Mouse (Mus musculus) testis, postnatal 10 days (tissue): Measurements from ENCODE around the gene Entpd1.

Experiments
- DNase-seq: peaks from one replicate; pipeline ENCODE4 v3.0.0; 2021; ENCODE audit warnings: low spot score

The Entpd1 gene

DNA sequence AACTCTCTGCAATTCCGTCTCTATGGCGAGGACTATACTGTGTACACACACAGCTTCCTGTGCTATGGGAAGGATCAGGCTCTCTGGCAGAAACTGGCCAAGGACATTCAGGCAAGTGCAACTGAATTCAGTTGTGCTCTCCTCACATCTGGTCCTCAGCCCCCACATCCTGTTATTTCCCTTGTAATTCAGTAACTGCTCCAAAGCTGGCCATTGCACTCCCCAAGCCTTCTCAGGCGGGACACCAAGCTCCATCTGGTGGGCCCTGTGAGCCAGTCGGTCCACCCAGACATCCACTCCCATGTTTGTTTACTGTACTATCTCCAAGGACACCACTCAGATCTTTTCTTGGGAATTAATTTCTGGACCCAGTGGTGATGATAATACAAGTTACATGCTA, 114.0 kb downstream of the Entpd1 start:
- DNase-seq: no peak

DNA sequence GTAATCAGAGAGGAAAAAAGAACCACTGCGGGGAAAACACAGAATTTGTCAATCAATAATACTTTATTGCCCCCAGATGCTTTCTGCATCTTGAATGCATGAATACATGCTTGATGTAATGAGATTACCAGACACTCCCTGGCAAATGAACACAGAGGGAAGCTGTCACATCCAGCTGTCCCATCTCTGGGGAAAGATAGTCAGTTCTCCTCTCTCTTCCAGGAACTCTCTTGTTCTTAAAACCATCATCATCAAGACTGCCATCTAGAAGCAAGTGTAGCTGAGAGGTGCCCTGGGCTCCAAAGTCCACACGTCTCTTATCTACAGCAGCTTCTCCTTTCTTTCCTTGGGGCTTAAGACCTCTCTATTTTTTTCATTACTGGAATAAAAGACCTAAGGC, 114.4 kb downstream of the Entpd1 start:
- no peak for DNase-seq

DNA sequence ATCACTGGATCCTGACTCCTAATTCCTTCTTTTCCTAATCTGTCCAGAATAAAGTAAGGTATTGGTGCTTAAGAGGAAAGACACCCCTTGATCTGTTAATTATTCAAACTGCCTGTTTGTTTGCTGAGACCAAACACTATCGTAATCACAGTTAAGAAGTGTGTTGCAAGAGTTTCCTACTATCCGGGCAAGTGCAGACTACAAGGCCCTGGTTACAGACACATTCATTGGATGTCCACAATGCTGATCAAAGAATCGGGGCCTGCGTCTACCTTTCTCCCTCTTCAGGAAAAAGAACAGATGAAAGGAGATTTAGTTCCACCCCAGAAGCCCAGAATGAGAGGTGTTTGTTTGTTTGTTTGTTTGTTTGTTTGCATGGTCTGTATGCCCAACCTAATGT, 116.0 kb downstream of the Entpd1 start:
- no peak for DNase-seq

DNA sequence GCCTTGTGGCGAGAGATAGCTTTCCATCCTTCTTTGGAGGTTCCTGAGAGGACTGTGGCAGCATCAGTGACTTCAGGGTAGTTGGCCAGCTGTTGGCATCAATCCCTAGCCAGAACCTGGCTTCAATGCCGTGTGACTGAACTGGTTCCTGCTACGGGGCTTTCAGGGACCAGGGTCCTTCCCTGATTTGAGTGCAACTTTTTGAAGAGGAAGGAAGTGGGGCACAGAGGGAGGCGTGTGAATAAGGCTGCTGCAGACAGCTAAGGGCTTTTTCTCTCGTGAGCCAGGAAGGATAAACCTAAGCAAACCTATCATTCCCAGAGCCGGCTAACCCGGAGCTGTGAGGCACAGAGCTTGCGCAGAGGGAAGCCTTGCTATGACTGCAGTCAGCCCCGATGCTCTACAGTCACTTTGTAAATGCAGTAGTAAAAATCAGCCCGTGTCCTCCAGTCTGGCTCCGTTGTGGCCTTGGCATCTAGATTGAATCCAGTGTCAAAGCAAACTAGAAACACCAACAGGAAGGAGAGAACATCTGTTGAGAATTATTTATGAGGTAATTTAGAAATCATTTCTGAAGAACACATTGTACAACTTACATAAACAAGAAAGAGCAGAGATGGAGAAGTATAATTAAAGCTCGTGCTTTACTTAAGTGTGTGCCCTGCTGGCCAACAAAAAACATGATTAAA, 116.7 kb downstream of the Entpd1 start:
- no peak for DNase-seq

DNA sequence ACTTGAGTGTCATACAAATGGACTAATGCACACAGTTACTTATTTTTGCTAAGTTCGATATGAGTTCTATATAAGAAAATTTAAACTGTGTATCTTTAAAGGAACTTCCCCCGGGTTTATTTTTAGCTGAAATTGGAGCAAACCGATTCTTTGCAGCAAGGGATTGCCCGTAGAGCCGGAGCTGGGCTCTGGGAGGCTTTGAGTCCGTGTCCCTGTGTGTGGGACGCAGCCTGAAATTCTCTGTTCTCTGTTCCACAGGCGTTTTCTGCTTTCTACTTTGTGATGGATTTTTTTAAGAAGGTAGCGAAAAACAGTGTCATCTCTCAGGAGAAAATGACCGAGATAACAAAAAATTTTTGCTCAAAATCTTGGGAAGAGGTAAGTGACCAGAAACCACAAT, 121.2 kb downstream of the Entpd1 start:
- DNase-seq: no peak

DNA sequence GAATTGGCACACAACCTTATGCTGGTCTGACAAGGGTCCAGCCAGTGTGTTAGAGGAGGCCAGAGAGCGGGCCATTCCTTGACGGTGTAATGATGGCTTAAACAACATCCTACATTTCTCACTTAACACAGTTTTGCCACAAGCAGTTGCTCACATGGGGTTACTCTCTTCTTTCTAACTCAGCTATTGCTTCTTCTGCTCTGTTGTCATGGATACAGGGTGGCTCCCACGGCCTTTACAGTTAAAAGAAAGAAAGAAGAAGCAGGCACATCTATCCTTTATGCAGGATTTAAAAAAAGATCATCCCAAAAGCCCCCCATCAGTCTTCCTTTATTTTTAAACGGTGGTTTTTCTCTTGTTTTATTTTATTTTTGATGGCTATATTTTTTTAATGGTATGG, 121.7 kb downstream of the Entpd1 start:
- DNase-seq: no peak

DNA sequence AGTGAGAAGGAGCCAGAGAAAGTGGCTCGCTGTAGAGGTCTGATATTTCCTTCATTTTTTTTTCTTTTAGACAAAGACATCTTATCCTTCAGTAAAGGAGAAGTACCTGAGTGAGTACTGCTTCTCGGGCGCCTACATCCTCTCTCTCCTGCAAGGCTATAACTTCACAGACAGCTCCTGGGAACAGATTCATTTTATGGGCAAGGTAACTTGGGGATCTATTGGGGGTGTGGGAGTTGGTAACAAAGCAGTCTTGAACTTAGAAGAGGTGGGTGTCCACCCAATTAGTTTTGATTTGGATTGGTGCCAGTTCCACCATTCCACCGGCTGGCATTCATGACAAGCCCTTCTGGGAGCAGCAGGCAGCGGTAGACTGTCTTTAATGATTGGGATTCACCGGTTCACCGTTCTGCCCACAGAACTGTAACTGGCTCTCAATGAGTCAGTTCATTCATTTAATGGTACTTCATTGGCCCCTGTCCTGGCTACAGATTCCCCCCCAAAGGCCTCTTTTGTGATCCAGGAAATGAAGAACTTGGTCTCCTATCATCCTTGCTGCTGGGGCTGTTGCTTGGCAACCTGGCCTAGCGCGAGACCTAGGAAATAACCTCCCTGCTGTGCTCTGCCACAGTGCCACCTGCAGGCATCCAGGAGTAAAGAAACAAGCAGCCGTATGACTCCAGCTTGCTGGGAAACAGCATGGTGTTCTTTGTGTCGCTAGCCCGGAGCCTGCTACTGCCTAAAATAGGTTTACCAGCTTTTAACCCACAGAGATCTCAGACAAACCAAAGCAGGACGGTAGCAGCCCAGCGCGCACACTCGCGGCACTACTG, 124.7 kb downstream of the Entpd1 start:
- DNase-seq: peak; percentile 87

DNA sequence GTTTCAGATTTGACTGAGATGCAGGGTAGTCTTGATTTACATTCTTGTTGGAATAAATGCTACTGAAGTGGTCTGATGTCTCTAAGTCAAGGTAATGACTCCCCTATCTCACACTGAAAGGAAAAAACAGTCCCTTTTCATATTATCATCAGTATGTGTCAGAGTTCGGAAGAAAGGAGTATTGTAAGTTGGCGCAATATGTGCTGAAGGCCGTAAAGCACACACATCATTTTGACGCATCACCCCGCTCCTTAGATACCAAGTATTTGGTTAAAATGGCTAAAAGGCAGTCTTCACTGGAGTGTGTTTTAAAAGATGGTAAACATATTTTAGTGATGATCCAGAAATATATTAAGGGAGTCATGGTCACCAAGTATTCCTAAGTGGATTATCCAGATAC, 125.4 kb downstream of the Entpd1 start:
- no peak for DNase-seq

DNA sequence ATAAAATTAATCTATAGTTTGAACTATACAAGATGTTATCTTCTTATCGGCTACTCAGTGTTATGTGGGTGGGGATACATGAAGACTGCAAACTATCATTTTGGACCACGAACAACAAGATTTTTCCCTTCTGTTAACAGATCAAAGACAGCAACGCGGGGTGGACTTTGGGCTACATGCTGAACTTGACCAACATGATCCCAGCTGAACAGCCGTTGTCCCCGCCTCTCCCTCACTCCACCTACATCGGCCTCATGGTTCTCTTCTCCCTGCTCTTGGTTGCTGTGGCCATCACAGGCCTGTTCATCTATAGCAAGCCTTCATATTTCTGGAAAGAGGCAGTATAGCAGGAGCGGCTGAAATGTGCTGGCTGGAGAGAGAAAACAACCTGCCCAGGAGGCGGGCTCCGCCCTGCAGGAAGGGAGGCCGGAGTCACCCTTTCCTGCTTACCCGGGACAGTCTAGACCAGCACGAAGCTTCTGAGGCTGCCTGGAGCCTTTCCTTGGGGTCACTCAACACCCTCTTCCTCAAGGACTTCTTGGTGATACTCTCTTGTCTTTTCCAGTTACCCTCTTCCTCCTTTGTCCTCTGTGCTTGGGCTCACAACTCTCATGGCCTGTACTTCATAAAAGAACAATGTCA, 126.6 kb downstream of the Entpd1 start:
- DNase-seq: no peak

DNA sequence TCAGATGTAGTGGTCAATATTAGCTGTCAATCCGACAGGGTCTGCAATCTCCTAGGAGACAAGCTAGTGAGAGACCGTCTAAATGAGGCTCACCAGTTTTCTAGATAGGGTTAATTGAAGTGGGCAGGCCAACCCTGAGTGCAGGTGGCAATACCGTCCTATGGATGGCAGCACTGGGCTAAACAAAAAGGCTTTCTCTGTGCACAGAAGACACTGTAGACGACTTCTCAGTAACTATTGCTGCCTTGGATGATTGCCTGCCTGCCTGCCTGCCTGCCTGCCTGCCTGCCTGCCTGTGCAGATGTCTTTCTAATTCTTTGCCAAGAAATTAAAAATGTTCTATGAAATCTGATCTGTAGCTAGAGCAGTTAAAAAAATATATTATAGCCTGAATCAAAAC, 134.4 kb downstream of the Entpd1 start:
- DNase-seq: no peak

DNA sequence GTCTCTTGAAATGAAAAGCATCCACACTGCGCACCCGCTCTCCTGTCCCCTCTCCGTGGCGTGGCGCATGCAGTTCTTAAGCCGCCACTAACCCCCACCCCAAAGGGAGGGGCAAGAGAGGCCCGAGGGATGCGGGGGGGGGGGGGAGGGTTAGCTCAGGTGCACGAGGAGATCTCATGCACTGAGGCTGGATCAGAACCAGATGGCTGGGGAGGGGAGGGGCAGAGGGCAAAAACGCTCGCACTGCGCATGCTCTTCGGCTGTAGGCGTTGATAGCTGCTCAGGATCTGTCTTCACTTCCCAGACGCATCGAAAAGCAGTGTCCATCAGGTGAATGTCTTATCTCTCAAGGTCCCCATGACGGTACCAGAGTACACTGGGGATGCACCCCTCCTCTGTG, 136.4 kb downstream of the Entpd1 start, which contains the start of gene Cc2d2b:
Gene Cc2d2b, plus strand, starts transcription at position 195 of the 400 bp plus-strand sequence.
- no peak for DNase-seq

DNA sequence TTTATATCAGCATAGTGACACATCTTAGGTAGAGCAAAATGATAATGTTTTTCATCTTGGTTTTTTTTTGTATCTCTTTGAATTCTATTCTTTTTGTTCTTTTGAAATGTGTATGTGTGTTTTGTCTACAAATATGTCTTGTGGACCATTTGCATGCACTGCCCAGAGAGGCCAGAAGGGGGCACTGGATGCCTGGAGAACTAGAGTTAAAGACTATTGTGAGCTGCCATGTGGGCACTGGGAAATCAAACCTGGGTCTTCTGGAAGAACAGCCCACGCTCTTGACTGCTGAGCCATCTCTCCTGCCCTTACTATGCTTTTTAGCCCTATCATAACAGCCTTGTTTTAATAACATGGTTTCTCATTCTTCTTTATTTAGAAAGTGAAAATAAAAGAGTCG, 142.1 kb downstream of the Entpd1 start:
- peak; percentile 65 for DNase-seq

DNA sequence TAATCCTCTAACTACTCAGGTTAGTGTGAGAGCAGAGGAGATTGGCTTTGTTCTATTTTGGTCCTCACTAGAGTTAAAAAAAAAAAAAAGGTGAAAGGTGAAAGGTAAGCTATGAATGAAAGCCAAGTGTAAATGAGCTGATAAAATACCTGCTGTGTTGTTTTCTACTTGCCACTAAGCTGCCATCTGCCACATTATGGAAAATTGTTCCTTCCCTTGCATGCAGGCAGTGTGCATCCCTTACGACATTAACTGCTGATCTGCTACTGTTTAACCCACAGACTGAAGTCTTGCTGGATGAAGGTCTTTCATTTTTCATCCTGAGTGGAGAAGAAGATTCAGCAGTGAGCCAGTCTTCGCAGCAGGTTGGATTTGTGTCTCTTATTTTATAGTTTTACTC, 147.9 kb downstream of the Entpd1 start:
- no peak for DNase-seq

DNA sequence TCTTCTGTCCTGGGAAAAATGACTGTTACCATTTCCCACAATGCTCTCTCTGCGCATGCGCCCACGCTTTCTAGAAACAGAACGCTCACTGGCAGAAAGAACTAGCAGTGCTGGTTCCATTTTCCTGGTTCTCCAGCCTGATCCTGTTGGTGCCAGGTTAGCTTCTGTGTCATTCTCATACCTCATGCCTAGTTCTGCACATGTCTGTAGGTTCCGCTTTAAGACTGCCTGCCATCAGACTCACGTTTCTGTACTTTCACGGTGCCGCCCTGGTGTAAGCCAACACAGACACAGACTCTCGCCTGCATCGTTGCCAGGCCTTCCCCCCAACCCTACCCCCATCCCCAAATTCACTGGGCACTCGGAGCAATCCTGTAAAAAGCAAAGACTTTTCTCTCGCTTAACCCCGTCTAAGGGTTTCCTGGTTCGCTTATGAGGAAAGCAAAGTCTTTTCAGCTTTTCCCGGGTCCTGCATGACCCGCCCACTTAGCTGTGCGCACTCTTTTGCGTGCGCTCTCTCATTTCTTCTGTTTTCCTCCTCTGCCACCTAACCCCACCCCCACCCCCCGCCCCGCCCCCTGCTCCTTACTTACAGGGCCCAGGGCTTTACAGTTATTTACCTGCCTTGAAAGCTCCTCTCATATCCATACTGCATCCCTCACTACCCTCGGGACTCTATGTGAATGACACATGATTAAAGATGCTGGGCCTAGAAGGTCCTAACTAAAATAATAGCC, 150.0 kb downstream of the Entpd1 start:
- peak; percentile 60 for DNase-seq

DNA sequence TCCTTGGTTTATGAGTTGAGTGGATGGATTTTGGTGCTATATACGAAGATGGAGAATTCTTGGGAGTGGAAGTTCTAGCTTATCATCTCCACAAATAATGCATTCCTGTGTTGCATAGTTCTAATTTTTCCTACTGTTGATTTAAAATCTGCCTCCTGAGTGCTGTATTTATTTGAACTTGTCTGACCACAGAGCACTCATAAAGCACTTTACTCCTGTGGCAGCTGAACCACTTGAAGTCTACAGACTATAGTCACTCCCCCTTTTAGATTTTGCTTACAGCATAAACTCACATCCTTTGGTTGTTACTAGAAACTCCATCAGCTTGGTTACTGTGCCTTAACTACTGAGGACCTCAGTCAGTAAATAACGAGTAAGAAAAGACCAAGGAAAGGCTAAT, 155.0 kb downstream of the Entpd1 start:
- no peak for DNase-seq

DNA sequence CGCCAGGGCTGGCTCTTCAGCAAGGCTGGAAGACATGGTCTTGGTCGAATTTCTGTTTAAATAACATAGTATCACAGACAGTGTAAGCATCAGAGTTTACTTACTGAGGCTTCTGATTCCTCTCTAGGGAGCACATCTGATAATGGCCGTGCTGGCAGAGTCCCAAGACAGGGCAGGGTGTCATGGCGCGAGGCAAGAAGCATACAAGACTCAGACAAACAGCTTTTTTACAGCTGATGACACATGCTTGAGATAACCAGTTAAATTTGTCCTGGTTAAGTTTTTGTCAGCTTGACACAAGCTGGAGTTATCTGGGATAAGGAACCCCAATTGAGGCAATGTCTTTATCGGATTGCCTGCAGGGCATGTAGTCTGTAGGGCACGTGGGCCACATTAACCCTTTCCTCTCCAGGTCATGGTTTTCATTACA, 157.2 kb downstream of the Entpd1 start:
- DNase-seq: no peak

DNA sequence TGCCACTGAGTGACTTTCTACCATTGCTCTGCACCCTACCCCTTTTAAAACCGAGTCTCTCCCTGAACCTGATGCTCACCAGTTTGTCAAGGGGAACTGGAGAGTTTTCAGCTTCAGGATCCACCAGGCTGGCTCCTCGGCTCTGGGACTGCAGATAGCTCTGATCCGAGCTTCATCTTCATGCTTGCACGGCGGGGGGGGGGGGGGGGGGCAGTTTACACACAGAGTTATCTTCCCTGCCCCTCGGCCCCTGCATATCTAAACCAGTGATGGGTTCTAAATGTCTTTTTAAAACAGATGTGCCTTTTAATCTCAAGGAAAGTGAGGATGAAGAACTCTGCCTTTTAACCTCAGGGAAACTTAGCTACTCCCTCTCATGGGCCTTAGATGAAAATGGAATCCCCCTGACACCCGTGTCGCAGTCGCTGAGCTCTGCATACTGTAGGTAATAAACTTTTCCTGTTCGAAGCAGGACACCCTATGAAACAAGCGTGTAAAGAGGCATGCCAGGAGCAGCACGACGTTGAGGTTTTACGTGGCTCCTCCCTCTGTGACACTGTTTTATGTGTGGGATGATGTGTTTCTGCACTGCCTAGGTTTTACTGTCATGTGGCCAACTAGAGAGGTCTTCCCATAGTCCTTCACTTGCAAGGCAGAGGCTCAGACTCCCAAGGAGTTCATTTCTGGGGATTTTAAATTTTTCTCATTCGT, 176.0 kb downstream of the Entpd1 start:
- DNase-seq: no peak

DNA sequence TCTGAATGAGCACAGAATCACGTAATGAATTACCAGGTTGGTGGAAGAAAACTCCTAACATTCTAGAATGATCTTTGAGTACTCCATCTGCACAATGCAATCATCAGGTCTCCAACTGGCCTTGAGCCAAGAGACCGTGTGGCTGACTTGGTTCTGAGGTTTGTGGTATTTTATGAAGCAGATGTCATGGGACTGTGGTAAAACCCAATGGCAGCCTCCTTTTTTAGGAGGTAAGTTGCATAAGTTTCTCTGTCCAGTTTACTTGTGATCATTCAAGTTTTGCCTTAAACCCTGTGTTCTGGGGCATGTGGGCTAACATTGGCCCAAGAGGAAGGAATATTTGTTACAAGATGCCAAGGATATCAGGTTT, 176.5 kb downstream of the Entpd1 start:
- DNase-seq: no peak
